Mouse (Mus musculus) C2C12 (cell line): Measurements from ENCODE around the gene Plxna4. TPM values are rescaled to one million over a fixed set of nuclear protein-coding genes. Genes with fewer than 3 reads are reported as not detected.

ENCODE experiments used
- H3K27me3 ChIP-seq: one replicate; pipeline ENCODE4 v1.6.1; 2011; ENCODE audit not compliant: control insufficient read depth, insufficient read depth, insufficient read length
- H3K36me3 ChIP-seq: one replicate; pipeline ENCODE4 v1.6.1; 2011; ENCODE audit not compliant: control insufficient read depth, insufficient read depth
- H3K4me3 ChIP-seq: one replicate; pipeline ENCODE4 v1.5.1; 2011; ENCODE audit warnings: mild to moderate bottlenecking, control low read depth; ENCODE audit not compliant: poor library complexity, insufficient read depth, severe bottlenecking
- H3K79me2 ChIP-seq: one replicate; pipeline ENCODE4 v1.6.1; 2011; ENCODE audit not compliant: control insufficient read depth, insufficient read depth
- H3K79me3 ChIP-seq: one replicate; pipeline ENCODE4 v1.6.1; 2011; ENCODE audit warnings: low read depth, control low read depth
- H3ac ChIP-seq: one replicate; pipeline ENCODE3; 2011; ENCODE audit warnings: low read depth; ENCODE audit not compliant: control insufficient read depth, insufficient read length
- CEBPB ChIP-seq: IDR thresholded peaks from one replicate; pipeline ENCODE4 v1.6.1; 2011; ENCODE audit warnings: low read depth, mild to moderate bottlenecking, control low read depth, moderate library complexity
- CTCF ChIP-seq: IDR thresholded peaks from one replicate; pipeline ENCODE4 v1.5.1; 2011; ENCODE audit not compliant: control insufficient read depth, insufficient read depth, insufficient read length
- FOSL1 ChIP-seq: IDR thresholded peaks from one replicate; pipeline ENCODE4 v1.8.0; 2011; ENCODE audit warnings: mild to moderate bottlenecking, low read length; ENCODE audit not compliant: poor library complexity, insufficient read depth, severe bottlenecking
- MAX ChIP-seq: IDR thresholded peaks from one replicate; pipeline ENCODE4 v1.6.1; 2011; ENCODE audit warnings: mild to moderate bottlenecking, control low read depth
- MYOD1 ChIP-seq: IDR thresholded peaks from one replicate; pipeline ENCODE4 v1.6.1; 2011; ENCODE audit warnings: low read depth; ENCODE audit not compliant: control insufficient read depth, insufficient read length
- MYOG ChIP-seq: IDR thresholded peaks from one replicate; pipeline ENCODE4 v1.6.1; 2011; ENCODE audit not compliant: control insufficient read depth, insufficient read length; ENCODE audit errors: extremely low read depth
- USF1 ChIP-seq: IDR thresholded peaks from one replicate; pipeline ENCODE4 v1.6.1; 2011; ENCODE audit warnings: low read depth, mild to moderate bottlenecking, control low read depth, moderate library complexity
- polyA plus RNA-seq: library from polyadenylated mRNA; unstranded; fragments of >200 nt; fragmentation: generic; extraction: Trizol; gene quantifications from one replicate; pipeline ENCODE4 v1.2.1, GENCODE M21; 2012; ENCODE audit warnings: missing spikeins

The Plxna4 gene
- polyA plus RNA-seq, 1 experiment: 0.19 TPM

GRCm38 (mm10) chr6:32518617-32519016 lies 69.4 kb downstream of the Plxna4 start:
- Histone ChIP-seq H3K36me3 (no peaks in the 10 kb centered on the region), H3K79me2 (no peaks in the 10 kb centered on the region), H3ac (no peak overlapping the region), H3K4me3 (no peak overlapping the region), H3K79me3 (no peaks in the 10 kb centered on the region), H3K27me3 (no peaks in the 10 kb centered on the region)
- TF ChIP-seq MYOD1 (no peak), FOSL1 (no peak), USF1 (no peak), MAX (no peak), CEBPB (no peak), CTCF (no peak), MYOG (no peak)

- Histone ChIP-seq H3ac (no peak overlapping the region), H3K79me3 (no peaks in the 10 kb centered on the region), H3K27me3 (no peaks in the 10 kb centered on the region), H3K79me2 (no peaks in the 10 kb centered on the region), H3K4me3 (no peak overlapping the region), H3K36me3 (no peaks in the 10 kb centered on the region)
- TF ChIP-seq CTCF (no peak), MAX (no peak), MYOG (no peak), FOSL1 (no peak), USF1 (no peak), CEBPB (no peak), MYOD1 (no peak)
Measured at GRCm38 (mm10) chr6:32514096-32514495, 73.9 kb downstream of the Plxna4 start.

- Histone ChIP-seq H3ac (no peak overlapping the region), H3K36me3 (no peaks in the 10 kb centered on the region), H3K4me3 (no peak overlapping the region), H3K79me2 (no peaks in the 10 kb centered on the region), H3K79me3 (no peaks in the 10 kb centered on the region), H3K27me3 (no peaks in the 10 kb centered on the region)
- TF ChIP-seq USF1 (no peak), FOSL1 (no peak), MYOD1 (no peak), CEBPB (no peak), MYOG (no peak), CTCF (no peak), MAX (no peak)
Measured at GRCm38 (mm10) chr6:32512010-32512409, 76.0 kb downstream of the Plxna4 start.

- Histone ChIP-seq H3K36me3 (no peaks in the 10 kb centered on the region), H3K4me3 (no peak overlapping the region), H3K79me3 (no peaks in the 10 kb centered on the region), H3K79me2 (no peaks in the 10 kb centered on the region), H3K27me3 (no peaks in the 10 kb centered on the region), H3ac (no peak overlapping the region)
- TF ChIP-seq MYOD1 (no peak), CTCF (no peak), FOSL1 (no peak), USF1 (no peak), MAX (no peak), MYOG (no peak), CEBPB (no peak)
Measured at GRCm38 (mm10) chr6:32510924-32511323, 77.1 kb downstream of the Plxna4 start.

- Histone ChIP-seq H3K79me3 (no peaks in the 10 kb centered on the region), H3K36me3 (no peaks in the 10 kb centered on the region), H3K79me2 (no peaks in the 10 kb centered on the region), H3K27me3 (no peaks in the 10 kb centered on the region), H3K4me3 (no peak overlapping the region), H3ac (no peak overlapping the region)
- TF ChIP-seq CTCF (no peak), CEBPB (no peak)
Measured at GRCm38 (mm10) chr6:32510491-32510890, 77.5 kb downstream of the Plxna4 start.

GRCm38 (mm10) chr6:32509046-32509445 lies 78.9 kb downstream of the Plxna4 start:
- no peak for TF ChIP-seq FOSL1
- TF ChIP-seq CTCF: no peak
- no peak for TF ChIP-seq USF1
- no peak for TF ChIP-seq MYOG
- TF ChIP-seq CEBPB: no peak
- TF ChIP-seq MYOD1: no peak
- no peak overlapping the region for H3K4me3 ChIP-seq
- peaks cover 3% of the 10 kb centered on the region for H3K27me3 ChIP-seq
- H3K79me3 ChIP-seq: no peaks in the 10 kb centered on the region
- H3ac ChIP-seq: no peak overlapping the region
- no peaks in the 10 kb centered on the region for H3K79me2 ChIP-seq
- no peaks in the 10 kb centered on the region for H3K36me3 ChIP-seq
